Mouse (Mus musculus): ENCODE data around the gene Tmem117.

Tmem117 gene

DNA sequence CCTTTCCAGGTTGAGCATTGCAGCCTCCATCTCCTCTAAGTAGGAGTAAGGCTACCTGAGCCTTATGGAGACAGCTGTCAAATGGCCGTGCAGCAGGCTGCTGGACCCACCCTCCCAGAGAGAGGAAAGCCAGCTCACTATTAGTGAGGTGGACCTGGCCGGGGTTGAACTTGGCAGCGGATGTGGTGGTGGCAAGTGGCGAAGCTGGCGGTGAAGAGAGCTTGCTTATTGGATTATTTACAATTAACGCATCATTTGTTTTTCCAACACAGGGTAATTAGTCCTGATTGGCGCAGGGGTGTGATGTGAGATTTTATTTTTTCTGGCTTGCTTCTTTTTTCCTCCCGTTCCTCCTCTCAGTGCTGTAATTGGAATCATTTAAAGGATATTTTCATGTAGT is 19.4 kb downstream of the Tmem117 start:
- no peak for DNase-seq (ENCODE audit: low spot score)

DNA sequence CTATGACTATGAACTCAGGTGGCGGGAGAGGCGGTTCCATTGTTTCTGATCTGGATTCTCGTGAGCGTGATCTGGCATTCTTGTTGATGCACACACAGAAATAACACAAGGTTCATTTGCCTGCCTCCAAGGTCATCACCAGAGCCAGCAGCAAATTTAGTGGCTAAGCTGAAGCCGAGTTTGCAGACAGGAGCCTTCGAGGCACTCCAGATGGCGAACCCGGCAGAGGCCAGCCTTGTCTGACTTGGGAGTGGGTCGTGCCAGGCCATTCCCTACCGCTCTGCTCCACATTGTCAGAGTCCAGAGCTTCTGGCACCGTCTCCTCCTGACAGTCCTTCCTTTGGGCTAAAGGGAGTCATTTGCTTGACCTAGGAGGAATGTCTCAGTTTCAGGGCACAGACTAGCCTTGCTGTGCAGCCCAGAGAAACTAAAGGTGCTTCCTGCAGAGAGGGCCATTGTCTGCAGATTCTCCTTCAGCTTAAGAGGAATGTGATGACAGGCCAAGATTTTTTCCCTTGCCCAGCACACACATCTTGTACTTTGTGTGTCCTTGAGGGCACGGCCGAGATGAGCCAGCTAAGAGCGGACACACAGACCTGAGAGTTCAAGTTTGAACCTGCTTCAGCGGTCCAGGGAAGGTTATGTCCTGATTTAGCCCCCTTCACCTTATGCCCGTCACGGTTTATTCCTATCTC is 20.2 kb downstream of the Tmem117 start:
- no peak for DNase-seq (ENCODE audit: low spot score)

DNA sequence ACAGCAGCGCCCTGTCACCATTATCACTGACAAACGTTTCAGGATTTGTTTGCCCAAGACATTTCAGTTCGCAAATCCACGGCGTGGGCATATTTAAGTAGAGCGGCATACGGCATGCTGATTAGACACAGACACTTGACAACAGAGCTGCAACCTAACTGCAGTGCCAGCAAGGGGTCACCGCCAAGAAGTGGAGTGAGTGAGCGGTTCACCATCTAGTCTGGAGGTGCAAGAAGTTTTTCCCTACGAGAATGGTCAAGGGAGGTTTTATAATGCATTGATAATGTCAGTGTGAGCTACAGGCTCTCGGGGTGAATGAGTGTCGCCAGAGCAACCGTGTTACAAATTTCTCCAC is 20.7 kb downstream of the Tmem117 start:
- no peak for DNase-seq (ENCODE audit: low spot score)

DNA sequence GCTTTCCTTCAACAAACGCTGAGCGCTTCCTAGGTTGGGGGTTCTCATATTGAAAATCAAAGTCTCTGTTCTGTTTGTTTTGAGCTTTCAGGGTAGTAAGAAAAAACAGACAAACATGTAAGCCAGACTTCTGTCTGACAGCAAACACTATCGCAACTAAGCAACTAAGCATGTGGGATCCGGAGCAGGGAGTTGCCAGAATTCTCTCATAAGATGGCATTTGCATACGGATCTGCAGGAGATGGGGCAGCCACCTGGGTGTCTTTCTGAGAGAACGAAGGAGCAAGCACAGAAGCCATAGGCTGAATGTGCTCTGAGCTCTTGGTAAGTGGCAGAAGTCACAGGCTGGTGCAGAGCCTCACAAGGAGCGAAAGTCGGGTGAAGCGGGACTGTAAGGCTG is 22.3 kb downstream of the Tmem117 start:
- DNase-seq (ENCODE audit: low spot score) = no peak

DNA sequence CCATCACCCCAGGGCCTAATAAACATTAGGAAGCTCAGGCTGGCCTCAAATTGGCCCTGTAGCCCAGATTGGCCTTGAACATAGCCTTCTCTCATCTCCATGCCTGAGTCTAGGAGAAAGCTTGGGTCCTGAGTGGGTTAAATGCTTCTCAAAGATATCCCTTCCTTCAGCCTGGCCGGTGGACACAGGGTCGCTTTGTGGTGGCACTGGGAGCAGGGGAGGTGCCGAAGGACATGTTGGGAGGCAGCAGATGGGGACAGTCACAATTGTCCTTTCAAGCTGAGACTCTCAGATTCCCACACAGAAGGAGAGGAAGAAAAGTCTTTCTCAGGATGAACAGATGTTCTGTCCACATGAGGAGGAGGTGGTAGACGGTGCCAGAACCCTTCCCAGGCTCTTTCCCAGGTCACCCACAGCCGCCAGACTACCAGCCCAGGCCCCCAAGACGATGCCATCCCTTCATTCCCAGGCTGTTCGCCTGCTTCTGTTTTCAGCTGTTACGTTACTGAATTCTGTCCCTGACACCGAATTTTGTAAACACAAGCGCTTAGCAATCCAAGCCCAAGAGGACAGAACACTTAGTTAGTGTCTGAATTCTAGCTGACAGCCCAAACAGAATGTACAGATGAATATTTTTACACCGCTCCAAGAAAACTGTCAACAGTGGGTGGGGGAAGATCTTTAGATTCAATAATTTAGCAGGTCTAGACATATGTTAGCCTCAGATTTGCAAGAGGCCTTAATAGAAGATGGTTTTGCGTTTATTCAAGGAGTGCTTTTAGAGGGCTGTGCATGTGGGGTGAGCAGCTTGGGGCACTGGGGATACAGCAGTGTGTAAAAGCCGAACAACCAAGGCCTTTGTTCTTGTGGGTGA is 23.2 kb downstream of the Tmem117 start:
- DNase-seq (ENCODE audit: low spot score) = no peak

DNA sequence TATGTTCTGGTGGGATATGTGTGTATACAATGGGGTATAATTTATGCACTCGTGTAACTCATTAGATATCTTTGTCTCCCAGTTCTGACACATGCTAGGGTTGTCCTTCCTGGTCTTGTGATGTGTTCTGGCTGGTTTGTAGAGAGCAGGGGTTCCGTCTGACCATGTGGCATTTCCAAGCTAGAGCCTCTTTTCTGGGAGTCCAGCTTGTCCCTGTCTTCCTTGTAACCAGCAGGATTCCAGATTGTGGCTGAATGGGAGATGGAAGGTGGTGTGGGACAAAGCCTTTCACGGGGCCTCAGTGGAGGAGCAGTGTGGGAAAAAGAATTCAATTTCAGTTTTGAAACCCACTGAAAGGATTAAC is 23.8 kb downstream of the Tmem117 start:
- no peak for DNase-seq (ENCODE audit: low spot score)

DNA sequence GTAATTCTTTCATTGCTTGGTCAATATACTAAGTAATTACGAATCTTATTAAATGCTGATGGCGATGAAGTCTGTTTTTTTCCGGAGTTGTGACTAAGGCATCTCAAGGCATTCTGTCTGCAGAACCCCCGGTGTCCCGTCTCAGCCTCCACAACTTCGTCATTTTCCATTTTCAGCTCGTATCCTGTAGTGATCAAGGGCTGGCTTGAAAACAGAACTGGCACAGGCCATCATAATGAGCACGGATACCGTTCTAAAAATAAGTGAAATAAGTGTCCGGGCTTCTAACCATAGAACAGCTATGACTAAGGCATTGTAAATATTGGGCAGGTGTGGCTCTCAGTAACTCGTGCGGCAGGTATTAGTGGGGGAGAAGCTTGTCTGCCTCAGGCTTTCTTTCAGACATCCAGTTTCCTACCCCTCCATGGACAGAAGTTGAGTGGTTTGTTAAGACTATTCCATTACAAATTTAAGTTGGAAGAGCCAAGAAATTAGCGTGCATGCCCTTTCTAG is 26.8 kb downstream of the Tmem117 start:
- no peak for DNase-seq (ENCODE audit: low spot score)

DNA sequence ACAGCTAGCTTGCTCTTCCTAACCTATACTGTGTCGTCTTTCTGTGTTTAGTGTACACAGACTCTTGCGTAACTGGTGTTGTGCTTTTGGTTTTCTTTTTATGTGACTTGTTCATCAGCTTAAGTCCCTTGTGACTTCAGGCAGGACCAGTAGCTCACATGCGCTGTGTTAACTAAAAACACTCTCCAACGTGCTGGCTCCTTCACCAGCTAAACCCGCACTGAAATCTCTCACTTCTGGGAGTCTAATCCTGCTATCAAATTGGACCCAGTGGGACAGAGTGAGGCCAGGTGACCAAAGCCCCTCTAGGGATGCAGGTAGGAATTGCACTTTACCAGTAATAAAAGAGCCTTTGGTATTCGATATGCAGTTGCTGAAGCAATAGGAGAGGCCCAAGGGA is 28.9 kb downstream of the Tmem117 start:
- no peak for DNase-seq (ENCODE audit: low spot score)

DNA sequence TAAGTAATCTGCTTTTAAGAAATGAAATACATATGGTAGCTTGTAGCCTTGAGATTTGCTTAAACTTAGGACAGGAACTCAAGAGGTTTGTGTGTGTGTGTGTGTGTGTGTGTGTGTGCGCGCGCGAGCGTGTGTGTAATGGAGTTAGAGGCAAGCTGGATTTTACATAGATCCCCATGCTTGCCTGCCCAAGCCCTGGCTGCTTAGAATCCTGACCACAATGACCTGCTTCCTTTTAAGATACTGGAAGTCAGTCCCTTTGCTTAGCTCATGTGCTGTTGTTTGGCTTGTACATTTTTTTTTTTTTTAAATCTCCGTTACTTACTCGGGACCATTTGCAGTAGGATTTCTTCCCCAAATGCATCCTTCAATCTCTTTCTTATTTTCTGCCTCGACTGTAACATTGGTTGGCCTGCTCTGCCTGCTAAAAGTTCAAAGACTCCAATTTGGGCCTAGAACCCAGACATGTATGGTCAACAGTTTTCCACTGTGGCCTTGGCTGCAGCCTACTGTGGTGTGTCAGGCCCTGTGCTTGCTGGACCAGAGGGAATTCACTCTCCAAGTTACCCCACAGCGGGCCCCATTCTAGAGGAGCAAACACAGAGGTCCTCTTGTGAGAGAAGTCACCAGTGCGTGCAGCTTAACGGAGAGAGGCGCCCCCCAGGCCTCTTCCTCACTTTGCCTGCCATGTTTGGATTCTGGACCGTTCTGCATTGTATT is 29.5 kb downstream of the Tmem117 start:
- DNase-seq (ENCODE audit: low spot score) = no peak

DNA sequence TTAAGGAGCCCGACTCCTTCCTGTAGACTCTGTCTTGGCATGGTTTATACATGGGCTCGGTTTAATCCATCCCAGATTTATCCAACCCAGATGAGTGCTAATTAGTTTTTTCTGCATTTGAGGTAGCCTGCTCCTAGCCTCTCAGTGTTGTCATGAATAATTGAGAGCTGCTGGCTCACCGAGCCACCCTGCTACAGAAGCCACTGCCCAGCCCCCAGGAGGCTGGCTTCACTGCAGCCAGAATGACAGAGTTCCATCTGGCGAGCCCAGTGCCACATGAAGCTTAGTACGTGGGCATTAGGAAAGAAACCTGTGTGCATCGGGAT is 30.0 kb downstream of the Tmem117 start:
- peak; percentile 54 for DNase-seq (ENCODE audit: low spot score)

DNA sequence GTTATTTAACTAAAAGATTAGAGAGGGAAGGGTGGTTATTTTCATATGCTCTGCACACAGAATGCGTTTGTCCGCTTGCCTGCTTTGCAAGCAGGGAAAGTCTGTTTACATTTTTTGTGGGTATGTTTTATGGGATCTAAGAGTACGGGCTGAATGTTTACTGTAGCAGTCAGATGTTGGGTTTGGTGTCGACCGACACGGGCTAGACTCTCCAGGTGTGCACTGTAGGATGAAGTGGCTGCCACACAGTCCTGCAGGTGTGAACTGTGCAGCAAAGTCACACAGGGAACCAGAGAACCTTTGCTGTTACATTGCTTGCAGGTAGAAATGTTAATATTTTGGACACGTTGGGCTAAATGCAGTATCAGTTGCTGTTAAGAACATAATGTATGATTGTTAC is 31.9 kb downstream of the Tmem117 start:
- no peak for DNase-seq (ENCODE audit: low spot score)

DNA sequence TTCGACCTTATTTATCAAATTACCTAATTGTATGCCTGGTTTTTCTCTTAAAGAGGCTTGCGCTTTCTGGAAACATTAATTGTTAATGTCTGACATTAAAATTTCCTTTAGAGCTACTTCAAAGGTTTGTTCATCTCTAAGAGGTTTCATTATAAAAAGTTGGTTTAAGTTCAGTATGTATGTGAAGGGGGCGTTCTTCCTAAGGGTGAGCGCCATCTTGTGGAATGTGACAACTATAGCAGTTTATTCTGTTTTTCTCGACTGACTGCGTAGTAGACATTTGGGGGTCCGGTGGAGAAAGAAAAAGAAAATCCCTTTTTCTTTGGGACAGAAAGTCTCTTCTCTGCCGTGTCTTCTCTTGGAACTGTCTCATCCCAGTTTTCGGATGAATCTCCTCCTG is 32.4 kb downstream of the Tmem117 start:
- DNase-seq (ENCODE audit: low spot score) = peak; percentile 82

DNA sequence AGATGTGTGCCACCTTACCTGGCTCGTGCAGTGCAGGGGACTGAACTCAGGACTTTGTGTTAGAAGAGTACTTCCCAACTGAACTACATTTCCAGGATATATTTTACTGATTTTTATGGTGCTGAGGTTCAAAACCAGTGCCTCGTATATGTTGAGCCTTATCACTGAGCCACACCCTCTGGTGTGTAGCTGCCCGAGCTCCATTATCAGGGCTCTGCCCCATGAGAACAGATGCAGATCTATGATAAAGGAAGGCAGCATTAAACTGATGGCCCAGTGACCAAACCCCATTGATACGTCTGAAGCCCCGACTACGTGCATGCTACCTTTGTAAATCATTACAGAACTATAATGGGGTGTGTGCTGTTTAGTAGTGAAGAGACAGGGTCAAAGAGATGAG is 35.6 kb downstream of the Tmem117 start:
- DNase-seq (ENCODE audit: low spot score) = no peak

DNA sequence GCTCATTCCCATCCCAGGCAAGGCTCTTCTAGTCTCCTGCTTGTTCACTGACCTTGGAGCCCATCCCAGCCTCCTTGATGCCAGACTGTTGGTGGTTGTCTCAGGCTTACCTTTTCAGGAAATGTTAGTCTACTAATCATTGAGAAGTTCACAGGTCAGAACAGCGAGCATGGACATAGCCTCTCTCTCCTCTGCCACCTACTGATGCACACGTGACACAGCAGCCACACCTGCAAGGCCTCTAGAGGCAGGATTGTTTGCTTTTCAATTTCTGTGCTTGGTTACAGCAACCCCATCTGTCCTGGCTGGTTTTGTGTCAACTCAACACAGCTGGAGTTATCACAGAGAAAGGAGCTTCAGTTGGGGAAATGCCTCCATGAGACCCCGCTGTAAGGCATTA is 52.1 kb downstream of the Tmem117 start:
- DNase-seq (ENCODE audit: low spot score) = no peak

DNA sequence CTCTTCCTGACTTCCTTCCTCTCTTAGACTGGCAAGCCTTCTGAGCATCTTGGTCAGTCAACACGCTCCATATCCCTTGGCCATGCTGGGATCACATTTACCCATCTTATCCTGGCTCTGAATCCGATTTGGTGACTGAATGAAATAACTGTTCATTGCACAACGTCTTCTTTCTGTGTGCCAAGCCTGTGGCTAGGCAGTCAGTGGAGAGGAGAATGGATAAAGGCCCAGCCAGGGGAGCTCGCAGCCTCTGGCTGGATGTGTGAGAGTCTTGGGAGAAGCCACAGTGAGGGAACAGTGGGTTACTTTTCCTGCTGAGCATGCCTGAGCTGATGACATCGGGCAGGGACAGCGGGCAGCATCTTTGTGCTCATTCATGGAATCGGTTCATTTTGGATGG is 55.2 kb downstream of the Tmem117 start:
- DNase-seq (ENCODE audit: low spot score) = no peak

DNA sequence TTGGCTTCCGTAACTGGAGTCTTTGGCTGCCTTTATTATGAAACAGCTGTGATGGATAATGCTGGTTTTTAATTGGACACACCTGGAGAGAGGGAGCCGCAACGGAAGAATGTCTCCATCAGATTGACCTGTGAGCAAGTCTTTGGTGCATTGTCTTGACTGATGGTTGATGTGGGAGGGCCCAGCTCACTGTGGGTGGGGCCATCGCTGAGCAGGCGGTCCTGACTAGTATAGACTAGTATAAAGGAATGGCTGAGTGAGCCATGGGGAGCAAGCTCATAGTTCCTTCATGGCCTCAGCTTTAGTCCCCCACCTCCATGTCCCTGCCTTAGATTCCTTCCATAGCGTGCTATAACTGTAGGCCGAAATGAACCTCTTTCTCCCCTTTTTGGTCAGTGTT is 58.1 kb downstream of the Tmem117 start:
- DNase-seq (ENCODE audit: low spot score) = no peak

DNA sequence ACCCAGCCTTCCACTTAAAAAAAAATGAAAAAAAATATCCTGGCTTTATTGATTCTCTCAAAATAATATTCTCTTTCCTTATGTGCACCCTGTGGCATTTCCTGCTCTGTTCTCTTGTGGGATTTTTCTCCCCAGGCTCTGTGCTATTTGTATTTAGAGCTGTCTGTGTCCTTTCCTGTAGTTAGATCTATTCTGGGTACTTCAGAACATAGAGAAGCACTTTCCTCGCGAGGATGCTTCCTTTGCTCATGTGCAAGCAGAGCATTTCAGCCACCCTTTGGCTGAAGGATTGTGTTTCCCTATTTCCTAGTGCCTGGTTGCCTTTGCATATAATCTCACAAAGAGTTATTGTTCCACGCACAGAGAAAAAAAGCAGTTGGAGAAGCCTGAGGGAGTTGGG is 58.6 kb downstream of the Tmem117 start:
- DNase-seq (ENCODE audit: low spot score) = no peak

DNA sequence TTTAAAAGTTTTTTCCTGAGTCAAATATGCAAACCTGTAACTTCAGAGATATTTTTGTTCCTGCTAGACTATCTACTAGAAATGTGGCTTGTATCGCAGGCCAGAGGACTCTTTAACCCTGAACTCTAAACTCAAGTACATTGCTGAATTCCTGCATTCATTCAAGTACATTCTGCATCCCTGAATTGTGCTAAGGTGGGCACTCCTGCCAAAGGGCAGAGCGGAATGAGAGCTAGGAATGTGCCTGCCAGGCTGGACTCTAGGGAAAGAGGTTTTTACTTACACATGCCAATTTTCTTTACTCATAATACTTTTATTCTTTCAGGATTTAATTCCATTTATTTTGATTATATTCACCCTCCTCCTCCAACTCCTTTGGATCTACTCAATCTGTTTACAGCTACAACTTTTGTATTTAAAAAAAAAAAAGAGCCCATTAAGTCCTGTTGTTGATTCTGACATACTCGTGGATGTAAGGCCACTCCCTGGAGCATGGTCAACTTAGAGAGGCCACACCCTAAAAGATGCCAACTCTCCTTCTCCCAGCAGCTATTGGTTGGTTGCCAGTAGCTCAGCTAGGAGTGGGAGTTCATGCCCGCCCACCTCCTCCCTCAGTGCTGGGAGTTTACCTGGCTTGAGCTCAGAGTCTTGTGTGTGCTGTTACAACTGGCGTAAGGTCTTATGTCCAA is 60.3 kb downstream of the Tmem117 start:
- no peak for DNase-seq (ENCODE audit: low spot score)

DNA sequence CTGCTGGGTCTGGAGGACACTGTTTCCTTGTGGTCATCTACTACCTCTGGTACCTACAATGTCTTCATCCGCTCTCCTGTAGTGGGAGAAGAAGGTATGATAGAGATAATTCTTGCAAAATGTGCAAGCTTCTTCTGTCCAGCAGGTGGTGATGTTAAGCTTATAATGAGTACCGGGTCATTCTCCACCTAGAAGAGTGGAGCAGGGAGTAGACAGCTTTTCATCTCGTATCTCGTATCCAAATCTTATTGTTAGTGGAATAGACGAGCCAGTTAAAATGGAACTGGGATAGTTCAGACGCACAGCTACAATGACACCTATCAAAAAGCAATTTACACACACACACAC is 60.8 kb downstream of the Tmem117 start:
- peak; percentile 37 for DNase-seq (ENCODE audit: low spot score)

DNA sequence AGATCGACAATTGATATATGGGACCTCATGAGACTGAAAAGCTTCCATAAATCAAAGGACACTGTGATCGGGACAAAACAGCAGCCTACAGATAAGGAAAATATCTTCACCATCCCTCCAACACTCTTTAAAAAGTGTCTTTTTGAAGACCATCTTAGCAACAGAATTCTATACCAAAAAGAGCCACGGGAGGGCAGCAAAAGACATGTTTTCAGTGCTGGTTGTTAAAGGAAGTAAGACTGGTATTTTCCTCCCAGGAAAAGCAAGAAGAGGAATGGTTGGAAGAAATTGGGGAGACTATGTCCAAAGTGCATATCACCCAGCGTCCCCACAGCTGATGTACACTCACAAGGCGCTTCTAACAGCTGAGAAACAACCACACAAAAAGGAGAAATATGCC is 93.7 kb downstream of the Tmem117 start:
- peak; percentile 88 for DNase-seq (ENCODE audit: low spot score)

DNA sequence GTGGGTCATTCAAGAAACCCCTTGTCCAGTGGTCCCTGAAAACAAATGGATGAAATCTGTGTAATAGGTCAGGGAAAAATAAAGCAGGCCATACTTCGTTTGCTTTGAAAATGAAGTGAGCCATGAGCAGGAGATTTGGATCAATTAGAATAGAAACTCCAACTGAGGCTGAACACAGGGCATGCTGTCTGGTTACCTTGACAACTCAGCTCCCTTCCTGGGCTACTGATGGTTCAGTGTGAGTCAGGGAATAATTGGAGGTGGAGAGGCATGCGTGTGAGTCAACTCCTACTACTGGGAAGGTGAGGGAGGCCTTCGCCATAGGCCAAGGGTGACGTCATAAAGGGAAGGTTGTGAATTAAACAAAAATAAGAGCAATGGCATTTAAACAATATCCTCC is 103.1 kb downstream of the Tmem117 start:
- no peak for DNase-seq (ENCODE audit: low spot score)

DNA sequence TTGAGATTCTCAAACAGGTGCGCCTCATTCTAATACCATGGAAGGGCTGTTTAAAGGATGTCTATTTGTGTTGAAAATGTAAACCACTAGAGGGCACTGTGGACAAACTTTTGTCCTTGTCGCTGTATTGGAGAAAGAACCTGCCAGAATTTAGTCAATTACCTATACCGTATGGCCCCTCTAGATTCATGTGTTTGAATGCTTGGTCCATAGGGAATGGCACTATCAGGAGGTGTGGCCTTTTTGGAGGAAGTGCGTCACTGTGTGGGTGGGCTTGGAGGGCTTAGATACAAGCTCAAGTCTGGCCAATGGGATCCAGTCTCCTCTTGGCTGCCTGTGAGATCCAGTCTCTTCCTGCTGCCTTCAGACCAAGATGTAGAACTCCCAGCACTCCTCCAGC is 140.2 kb downstream of the Tmem117 start:
- DNase-seq (ENCODE audit: low spot score) = peak; percentile 89

Data from retina, embryonic 14.5 days (tissue).